Mouse (Mus musculus) T-helper 17 cell (primary cell): ENCODE results near the gene Fv1.
"Not testable (repeated sequence)": the region's sequence is repeated elsewhere in the genome, so short reads cannot be mapped to it uniquely, and the experiment has no call there.

Source experiments
- in situ Hi-C, 2 experiments: fragments of 300-600 bp; cut with MboI, MseI; formaldehyde crosslinking; loops; 1 replicate in 1 of 2; 2 replicates in 1 of 2; pipeline ENCODE4 v1.15.1; 2025; ENCODE audit warnings: high pct_unique_total_duplicates in 2 of 2

Fv1 gene

DNA sequence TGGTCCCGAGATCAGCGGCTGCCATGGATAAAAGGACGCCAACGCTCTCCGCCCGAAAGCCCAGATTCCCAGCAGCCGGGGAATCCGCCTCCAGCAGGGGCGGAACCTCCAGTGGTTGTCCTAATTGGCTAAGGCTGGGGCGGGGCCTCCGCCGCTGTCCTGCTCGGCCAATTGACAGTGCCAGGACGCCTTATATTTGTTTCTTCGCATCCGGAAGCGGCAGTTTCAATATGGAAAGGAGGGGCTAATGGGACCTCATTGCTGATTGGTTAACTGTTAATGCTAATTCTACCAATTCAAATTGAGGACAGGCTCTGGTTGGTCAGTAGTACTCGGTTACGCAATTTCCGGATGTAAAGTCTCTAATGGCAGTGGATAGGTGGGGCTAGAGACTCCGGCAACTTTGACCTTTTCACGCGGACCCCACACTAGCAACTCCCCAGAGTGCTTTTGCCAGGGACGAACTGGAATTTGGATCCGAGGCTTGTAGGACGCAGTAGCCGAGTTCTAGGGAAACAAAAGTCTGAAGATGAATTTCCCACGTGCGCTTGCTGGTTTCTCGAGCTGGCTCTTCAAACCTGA lies at the start of gene Fv1, which contains the start of gene Miip:
TSS of gene Fv1 (plus strand) at position 530 of the 582 bp plus-strand sequence.
TSS of gene Miip (minus strand) at position 367 of the 582 bp plus-strand sequence.
- in situ Hi-C loops, result no loop called here

DNA sequence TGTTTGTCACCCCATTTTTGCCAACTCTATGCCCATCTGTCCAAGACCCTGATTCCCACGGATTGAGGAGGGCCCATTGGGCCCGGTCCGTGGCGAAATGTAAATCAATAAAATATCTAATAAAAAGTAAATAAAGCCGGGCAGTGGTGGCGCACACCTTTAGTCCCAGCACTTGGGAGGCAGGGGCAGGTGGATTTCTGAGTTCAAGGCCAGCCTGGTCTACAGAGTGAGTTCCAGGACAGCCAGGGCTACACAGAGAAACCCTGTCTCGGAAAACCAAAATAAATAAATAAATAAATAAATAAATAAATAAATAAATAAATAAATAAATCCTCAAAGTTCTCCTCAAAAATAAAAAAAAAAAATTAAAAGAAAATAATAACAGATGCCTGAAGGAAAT lies 49.1 kb upstream of the Fv1 start:
- in situ Hi-C loops, result loop anchor here in 1 of 2 experiments (5.0 to 10.0 kb wide), 2 partner anchors 252 to 1205 kb away; partner anchors contain the start of gene Zfp993

DNA sequence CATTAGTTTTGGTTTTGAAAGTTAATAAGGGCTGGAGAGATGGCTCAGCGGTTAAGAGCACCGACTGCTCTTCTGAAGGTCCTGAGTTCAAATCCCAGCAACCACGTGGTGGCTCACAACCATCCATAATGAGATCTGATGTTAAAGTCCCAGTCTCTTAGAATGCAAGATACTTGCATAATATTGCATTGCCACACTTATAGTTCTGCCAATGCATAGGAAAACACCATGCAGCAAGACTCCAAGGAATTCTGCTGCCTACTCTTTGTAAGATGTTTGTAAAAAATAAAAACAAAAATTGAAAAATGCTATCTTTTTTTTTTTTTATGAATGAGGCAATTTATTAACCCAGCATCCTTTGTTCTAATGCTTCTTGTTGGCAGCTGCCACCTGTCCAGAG lies 47.4 kb upstream of the Fv1 start:
- in situ Hi-C loops, result not testable (repeated sequence)

DNA sequence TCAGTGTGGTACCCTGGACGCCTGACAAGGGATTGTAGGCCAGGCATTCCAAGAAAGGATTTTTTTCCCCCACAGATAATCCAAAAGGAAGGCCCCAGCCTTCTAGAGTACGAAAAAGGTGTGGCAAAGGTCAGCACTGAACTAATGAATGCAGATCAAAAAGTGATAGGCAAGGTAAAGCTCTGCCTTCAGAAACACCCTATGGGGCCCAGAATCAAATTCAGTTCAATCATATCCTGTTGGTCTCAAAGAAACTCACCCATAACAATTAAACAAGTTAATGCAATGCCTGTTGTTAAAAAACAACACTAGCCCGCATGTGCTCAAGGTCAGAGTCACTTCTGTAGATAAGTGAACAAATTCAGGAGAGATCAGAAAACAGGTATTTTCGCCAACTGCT lies 44.4 kb upstream of the Fv1 start:
- in situ Hi-C loops, result no loop called here

DNA sequence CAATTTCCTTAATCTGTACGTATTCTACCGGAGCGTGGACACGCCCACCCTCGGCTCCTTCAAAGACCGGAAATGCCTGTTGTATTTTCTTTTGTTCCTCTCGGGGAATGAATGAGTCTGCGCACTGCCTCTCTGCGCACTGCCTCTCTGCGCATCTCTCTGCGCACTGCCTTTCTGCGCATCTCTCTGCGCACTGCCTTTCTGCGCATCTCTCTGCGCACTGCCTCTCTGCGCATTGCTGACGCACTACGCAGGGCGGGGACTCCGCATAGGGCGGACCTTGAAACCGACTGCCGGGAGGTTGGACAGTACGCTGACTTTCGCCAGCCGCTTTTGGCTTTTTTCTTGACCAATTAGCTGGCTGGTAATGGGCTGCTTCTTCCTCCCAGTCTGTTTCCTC lies 29.5 kb upstream of the Fv1 start:
- in situ Hi-C loops, result not testable (repeated sequence)

DNA sequence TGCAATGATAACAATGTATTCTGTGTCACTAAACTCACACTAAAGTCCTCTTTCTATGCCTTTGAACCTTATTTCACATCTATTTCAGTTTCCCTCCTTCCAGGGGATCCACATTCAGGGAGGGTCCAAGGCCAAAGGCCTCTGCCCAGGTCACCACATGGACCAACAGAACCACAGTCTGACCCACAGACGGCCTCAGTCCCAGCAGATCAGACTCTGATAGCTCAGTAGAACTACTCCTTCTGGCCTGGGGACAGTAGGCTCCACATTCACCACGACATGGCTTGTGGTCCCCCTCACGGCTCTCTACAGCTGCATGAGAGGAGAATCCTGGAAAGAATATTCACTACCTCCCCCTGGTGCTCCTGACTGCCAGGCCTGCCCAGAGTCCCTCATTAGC lies 25.9 kb upstream of the Fv1 start:
- in situ Hi-C loops, result no loop called here

DNA sequence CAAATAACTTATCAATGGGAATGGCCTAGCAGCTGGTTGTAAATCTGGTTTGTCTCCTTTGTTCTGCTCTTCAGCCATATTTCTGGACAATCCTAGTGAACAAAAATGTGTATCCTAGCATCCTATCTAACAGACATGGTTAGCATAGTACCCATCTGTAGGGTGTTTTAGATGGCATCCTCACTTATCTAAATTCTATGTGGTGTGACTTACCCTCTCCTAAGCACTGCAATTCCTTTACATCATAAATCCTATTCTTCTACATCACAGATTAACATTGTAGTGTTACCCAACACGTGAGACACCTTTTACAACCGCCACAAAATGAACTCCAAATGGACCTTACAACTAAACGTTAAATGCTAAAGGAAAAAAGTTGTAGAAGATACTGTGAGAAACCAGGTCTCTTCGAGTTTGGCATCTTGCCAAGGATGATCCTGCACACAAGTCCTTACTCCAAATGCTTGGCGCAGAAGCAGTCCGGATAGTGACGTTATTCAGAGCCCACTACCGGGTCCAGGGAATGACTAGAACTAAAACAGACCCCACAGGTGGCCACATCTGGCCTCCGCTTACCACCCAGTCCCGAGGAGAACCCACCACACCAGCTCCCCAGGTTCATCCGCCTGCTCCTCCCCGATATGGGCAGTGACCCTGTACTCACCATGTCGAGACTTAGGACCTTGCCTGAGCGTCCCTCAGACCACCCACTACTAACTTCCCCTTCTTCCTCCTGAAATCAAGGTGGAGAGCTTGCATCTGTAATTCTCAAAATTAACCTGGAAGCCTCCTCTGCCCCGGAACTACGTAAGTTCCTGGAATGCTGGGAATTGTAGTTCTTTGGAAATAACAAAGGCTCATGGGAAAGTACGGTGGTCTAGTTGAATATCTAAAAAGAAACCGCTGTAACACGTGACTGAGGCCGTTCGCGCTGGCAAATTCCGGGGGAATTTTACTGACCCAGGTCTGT lies 20.9 kb upstream of the Fv1 start, which contains the start of gene Zfp933:
TSS of gene Zfp933 (minus strand) at position 753 of the 970 bp plus-strand sequence.
- in situ Hi-C loops, result no loop called here

DNA sequence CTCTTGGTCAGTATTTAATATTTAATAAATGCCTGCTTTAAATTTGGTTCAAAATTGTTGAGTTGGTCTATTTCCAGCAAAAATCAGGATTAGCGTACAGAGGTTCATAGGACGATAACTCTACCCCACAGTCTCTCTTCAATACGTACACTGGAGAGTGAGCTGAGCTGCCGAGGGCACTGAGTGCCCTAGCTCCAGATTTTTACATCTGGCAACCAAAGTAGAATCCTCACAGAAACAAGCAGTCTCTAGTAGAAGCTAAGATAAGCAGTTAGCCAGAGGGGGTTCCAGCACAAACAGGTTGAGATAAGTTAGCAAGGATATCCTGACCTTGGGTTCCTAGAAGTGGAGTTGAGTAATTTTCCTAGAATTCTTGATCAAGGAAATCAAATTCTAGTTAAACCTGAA lies 20.2 kb upstream of the Fv1 start:
- in situ Hi-C loops, result no loop called here

DNA sequence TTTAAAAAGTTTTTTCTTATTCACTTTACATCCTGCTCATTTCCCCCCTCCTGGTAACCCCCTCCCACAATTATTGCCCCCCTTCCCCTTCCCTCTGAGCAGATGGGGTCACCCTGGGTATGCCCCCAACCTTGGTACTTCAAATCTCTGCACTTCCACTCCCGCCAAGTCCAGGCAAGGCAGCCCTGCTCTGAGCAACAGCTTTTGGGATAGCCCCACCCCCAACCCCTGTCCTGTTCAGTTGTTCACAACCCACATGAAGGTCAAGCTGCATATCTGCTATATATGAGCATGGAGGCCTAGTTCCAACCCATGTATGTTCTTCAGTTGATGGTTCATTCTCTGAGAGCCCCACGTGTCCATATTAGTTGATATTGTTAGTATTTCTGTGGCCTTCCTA lies 18.0 kb upstream of the Fv1 start:
- in situ Hi-C loops, result no loop called here

DNA sequence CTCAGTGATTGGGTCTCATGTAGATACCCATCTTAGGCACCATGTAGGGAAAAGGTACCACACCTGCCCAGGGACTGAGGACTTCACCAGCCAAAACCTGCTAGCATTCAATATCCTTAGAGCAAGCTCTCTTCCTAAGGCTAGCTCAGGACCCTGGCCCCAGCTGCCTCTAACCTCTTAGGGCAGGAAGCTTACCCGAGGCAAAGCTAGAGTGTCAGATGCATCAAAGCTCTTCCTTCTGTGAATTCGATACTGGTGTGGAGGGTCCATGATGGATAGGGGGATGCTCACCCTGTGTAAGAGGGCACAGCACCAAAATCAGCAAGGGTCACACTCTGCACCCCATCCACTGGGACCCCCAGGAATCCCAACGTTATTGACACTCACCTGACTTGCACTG lies 6.7 kb upstream of the Fv1 start:
- in situ Hi-C loops, result no loop called here

DNA sequence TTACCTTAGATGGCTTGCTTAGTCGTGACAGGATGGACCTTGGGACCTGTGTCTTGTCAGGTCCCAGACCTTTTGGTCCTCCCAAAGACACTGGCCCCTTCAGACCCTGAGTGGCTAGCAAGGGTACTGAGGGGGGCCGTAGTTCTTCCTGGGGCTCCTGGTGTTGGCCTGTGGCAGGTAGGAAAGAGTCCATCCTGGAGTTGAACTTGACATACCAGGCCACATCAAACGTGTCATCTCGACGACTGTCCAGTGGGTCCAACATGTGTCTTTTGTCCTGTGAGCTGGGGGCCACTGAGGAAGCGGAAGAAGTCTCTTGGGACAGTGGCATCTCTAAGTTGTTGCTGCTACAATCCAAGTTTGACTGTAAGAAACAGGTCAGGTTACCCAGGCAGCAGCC lies 3.1 kb upstream of the Fv1 start:
- in situ Hi-C loops, result no loop called here

DNA sequence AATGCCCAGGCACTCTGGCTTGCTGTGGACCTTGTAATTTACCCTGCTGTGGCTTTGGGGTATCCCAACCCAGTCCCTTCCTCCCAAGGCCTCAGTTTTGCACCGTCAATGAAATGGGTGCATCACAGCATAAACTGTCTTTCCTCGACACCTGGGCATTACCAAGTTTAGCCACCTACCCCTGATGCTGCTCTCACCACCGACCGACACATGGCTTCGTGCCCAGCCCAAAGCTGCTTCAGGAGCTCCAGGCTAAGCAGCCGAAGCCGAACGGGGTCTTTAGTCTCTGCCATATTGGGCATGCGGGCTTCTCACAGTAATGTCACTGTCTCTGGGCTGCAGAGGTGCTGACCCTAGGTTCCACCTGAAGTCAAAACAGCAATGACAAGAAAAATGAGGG lies 2.7 kb upstream of the Fv1 start:
- in situ Hi-C loops, result no loop called here

DNA sequence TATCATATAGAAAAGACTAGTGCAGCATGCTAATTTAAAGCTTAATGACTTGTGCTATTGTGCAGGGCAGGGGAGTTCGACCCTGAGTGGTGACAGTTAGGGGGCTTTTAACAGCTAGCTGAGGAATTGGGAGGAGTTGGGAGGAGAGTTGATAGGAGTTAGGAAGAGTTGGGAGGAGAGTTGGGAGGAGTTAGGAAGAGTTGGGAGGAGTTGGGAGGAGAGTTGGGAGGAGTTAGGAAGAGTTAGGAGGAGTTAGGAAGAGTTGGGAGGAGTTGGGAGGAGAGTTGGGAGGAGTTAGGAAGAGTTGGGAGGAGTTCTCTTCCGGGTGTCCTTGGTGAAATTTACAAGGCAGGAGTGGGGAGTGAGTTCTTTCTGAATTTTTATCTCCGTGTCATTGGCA lies 2.0 kb upstream of the Fv1 start:
- in situ Hi-C loops, result not testable (repeated sequence)

DNA sequence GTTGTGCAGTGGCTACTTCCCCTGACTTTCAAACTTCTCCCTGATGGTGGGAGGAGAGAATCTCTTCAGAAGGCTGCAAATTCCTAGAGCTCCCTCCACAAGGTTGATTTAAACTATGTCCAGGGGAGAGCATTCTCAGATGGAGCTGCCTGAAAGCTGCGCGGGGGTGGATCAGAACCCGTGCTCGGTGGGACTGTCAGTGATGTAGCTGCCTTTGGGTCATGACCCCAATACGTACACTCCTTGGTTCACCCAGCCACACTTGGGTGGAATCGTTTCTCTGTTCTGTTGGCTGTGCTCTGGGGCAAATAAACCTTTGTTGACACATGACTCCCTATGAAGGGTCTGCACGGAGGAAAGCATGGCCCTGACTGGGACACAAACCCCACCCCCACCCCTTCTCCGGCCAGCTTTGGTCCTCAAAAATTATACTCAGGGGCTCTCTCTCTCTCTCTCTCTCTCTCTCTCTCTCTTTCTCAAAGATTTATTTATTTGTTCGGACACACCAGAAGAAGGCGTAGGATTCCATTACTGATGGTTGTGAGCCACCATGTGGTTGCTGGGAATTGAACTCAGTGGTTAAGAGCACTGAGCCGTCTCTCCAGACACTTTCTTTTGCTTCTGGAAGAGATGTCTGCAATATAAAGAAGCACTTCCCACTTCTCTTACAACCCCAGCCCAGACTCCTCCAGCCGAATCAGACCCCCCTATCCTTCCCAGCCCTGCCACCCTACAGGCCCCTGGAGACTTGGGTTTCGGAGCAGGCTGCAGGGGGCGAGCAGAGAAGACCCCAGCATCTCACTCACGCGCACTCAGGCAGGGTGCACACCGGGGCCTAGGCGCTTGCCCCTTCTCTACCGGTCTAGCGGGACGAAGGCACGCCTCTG lies 973 bp upstream of the Fv1 start:
- in situ Hi-C loops, result no loop called here

DNA sequence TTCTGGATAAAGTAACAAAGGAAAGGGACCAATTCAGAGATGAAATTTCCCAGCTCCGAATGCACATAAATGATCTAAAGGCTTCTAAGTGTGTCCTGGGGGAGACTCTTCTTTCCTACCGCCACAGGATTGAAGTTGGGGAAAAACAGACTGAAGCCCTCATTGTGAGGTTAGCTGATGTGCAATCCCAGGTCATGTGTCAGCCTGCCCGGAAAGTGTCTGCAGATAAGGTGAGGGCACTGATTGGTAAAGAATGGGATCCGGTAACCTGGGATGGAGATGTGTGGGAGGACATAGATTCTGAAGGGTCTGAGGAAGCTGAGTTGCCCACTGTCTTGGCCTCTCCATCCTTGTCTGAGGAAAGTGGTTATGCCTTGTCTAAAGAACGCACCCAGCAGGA lies 459 bp downstream of the Fv1 start:
- in situ Hi-C loops, result no loop called here

DNA sequence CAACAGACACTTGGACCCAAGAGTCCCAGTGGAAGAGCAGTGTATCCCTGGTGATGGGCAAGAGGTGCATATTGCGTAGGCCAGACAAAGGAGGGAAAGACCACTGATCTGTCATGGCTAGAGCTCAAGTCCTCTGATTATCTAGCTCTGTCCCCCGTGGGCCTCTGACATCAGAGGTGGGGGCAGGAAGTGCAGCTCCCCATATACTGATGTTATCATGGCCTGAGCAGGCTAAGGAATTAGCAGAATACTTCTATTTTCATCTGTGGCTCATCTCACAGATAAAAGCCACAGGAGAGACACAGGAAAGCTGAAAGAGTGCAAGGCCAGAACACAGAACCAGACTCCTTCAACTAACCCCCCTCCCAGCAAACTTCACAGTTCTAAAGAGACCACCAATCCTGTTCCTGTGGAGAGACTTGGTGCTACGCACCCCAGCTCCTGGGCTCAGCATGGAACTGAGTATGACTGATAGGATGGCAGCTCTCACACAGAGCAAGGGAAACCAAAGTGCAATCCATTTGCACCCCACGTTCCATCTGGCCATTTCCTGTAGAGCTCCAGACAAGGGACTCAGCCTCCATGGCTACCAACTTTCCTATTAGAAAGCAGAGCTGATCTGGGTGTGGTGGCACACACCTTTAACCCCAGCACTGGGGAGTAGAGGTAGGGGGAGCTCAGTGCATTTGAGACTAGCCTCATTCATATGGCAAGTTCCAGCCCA lies 7.2 kb downstream of the Fv1 start:
- in situ Hi-C loops, result loop anchor here in 1 of 2 experiments (10.0 kb wide), 1 partner anchor 1889 kb away; no protein-coding TSS in a partner anchor

DNA sequence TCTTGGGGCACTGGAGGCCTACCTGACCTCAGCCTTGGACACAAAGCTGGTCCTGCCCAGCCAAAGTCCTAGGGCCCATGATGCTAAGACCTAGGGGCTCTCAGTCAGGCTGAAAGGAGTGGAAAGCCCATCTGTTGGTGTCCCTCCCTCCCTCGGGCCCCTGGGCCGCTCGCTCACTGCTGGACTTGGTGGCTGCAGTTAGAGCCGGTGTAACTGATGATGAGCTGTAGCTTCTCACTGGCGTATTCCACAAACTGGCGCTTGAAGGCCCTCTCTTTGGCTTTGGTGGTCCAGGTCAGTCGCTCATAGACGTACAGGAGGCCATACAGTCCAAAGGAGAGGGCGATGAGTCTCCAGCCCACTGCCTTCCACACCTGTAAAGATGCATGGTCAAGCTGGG lies 9.8 kb downstream of the Fv1 start:
- in situ Hi-C loops, result loop anchor here in 1 of 2 experiments (10.0 kb wide), 1 partner anchor 1886 kb away; no protein-coding TSS in a partner anchor

DNA sequence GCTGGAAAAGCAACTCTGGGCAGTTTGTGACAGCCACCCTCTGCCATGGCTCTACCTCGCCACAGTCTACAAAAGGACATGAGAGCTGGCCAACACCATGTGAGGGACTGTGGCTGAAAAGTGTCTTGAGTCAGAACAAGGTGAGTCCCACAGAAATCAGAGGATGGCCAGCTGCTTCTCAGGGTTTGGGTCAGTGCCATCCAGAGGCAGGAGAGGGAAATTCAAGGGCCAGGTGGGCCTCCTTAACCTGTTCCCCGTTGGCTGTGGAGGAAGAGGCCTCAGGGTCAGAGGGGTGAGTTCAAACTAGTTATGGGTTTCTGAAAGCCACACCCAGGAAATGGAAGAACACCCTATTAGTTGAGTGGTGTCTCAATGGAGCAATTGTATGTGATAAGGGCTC lies 10.7 kb downstream of the Fv1 start:
- in situ Hi-C loops, result loop anchor here in 1 of 2 experiments (10.0 kb wide), 1 partner anchor 1885 kb away; no protein-coding TSS in a partner anchor

DNA sequence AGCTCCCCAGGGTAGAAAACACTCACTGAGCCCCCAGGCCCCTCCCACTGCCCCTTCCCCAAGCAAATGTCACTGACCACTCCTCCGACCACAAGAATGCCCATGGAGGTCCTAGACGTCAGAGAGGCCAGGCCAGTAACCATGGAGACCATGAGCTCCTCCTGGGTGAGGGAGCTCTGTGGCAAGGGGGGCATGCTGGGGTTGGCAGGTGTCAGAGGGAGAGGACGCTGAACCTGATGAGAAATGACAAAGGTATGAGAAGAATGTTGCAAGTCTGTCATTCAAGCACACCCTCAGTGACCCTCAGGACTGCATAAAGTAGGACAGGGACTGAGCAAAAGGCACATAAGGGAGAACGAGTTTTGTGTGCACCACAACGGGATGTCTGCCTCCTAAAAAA lies 11.1 kb downstream of the Fv1 start:
- in situ Hi-C loops, result loop anchor here in 1 of 2 experiments (10.0 kb wide), 1 partner anchor 1885 kb away; no protein-coding TSS in a partner anchor

DNA sequence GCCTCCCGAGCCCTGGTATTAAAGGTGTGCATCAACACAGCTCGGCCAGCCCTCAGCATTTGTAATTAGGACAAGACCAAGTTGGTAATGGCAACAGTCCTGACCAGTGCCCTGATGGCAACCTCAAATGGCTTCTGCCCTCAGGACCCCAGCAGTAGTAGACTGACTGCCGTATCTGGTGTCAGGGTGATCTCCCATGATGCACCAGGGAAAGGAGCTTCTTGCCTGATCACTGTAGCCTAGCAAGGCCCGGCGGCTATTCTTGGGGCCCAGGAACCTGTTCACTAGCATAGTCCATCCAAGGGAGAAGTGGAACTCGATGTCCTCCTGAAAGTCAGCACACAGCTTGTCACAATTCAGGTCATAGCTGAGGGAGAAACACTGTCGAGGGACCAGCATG lies 13.0 kb downstream of the Fv1 start:
- in situ Hi-C loops, result no loop called here

DNA sequence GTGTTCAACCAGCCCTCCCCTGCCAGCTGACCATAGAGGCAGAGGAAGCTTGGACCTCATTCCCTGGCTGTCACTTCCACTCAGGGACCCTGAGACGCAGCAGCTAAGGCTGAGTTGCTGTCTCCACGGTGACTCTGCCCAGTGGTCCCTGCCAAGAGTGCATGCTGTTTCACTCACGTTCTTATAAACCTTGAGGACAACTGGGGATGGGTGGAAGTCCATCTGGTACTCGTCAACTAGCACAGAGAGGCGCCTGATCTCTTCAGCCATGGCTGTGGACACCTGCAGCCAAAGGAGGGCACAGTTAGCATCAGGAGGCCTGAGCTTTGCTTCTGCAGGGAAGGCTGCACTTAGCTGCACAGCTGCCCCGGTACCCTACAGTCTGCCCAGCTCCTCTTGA lies 14.3 kb downstream of the Fv1 start:
- in situ Hi-C loops, result no loop called here
